Mouse (Mus musculus): ENCODE data around the gene Rgl3.

- TF ChIP-seq E2F4 (IDR thresholded peaks at IDR 0.05; ENCODE audit: insufficient read depth) (no peak), MYOD1 (IDR thresholded peaks at IDR 0.05; ENCODE audit: control insufficient read depth in 1 of 3, insufficient read length in 2 of 3, low read depth in 2 of 3) (no peak)
These were observed 45.6 kb downstream of the Rgl3 start for GRCm38 (mm10) chr9:21943638-21944037.

Measured in myocyte (in vitro differentiated cells).